Mouse (Mus musculus): Measurements from ENCODE around the gene Smarca4. TPM values are rescaled to one million over a fixed set of nuclear protein-coding genes. Genes with fewer than 3 reads are reported as not detected.

Smarca4 gene
- polyA plus RNA-seq, 1 experiment, result 77.3 TPM

DNA sequence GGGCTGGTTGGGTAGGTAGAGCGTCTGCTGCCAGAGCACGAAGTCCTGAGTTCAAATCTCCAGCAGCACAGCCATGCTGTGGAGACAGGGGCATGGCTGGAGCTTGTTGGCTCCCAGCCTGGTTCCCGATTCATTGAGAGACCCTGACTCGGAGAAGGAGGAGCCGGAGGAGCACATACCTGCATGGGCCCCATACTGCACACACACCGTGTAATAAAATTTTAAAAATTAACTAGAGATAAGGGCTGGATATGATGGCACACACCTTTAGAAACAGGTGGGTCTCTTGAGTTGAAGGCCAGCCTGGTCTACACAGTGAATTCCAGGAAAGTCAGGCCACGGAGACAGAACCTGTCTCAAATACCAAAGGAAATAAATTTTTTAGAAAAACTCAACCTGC is 118.0 kb downstream of the Smarca4 start:
- H3K27ac ChIP-seq (ENCODE audit: insufficient read depth, low read length), result no peak overlapping the region

DNA sequence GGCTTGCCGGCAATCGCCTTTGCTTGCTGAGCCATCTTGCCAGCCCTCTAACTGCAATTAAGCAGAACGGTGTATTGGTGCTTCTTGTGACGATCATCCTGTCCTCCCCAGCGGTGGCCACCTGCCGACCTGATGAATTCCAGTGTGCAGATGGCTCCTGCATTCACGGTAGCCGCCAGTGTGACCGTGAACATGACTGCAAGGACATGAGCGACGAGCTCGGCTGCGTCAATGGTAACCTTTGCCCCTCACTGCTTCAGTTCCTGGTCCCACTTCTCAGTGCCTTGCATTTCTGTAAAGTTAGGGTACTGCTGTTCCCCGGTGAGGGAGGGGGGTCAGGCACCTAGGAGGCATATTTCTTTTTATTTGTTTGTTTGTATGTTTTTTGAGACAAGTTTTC is 119.2 kb downstream of the Smarca4 start:
- TF ChIP-seq CTCF (IDR thresholded peaks at IDR 0.05; ENCODE audit: extremely low read depth, insufficient read depth, low read length) (no peak), POLR2A (IDR thresholded peaks at IDR 0.05; ENCODE audit: extremely low read depth, insufficient read depth, low read length) (no peak)
- H3K27ac ChIP-seq (ENCODE audit: insufficient read depth, low read length), result no peak overlapping the region
- no peaks in the 10 kb centered on the region for H3K4me1 ChIP-seq (ENCODE audit: control insufficient read depth, insufficient read depth, low read length)
- H3K4me3 ChIP-seq (ENCODE audit: insufficient read depth, low read length), result no peak overlapping the region

More for the DNA sequence above, 118.0 kb downstream of the Smarca4 start:
- H3K4me3 ChIP-seq (ENCODE audit: insufficient read depth, low read length), result no peak overlapping the region
- TF ChIP-seq POLR2A (IDR thresholded peaks at IDR 0.05; ENCODE audit: extremely low read depth, insufficient read depth, low read length) (no peak), CTCF (IDR thresholded peaks at IDR 0.05; ENCODE audit: extremely low read depth, insufficient read depth, low read length) (no peak)
- no peaks in the 10 kb centered on the region for H3K4me1 ChIP-seq (ENCODE audit: control insufficient read depth, insufficient read depth, low read length)

GRCm38 (mm10) chr9:21736580-21736979 is 120.6 kb downstream of the Smarca4 start:
- Histone ChIP-seq H3K4me3 (ENCODE audit: insufficient read depth, low read length) (no peak overlapping the region), H3K27ac (ENCODE audit: insufficient read depth, low read length) (no peak overlapping the region), H3K4me1 (ENCODE audit: control insufficient read depth, insufficient read depth, low read length) (no peaks in the 10 kb centered on the region)
- TF ChIP-seq POLR2A (IDR thresholded peaks at IDR 0.05; ENCODE audit: extremely low read depth, insufficient read depth, low read length), result no peak
- no peak for TF ChIP-seq CTCF (IDR thresholded peaks at IDR 0.05; ENCODE audit: extremely low read depth, insufficient read depth, low read length)

DNA sequence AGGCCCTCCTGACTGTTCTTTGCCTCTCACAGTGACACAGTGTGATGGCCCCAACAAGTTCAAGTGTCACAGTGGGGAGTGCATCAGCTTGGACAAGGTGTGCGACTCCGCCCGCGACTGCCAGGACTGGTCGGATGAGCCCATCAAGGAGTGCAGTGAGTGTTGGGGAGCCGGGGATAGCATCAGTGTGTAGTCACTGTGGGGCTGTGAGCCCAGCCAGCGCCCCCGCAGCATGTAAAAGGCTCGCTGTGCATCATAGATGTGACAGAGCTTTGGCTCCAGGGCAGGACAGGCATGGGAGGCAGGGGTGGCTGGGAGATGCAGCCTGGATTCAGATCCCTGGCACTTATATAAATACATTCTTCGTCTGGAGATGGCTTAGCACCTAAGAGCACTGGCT is 121.2 kb downstream of the Smarca4 start:
- Histone ChIP-seq H3K27ac (ENCODE audit: insufficient read depth, low read length) (no peak overlapping the region), H3K4me1 (ENCODE audit: control insufficient read depth, insufficient read depth, low read length) (no peaks in the 10 kb centered on the region), H3K4me3 (ENCODE audit: insufficient read depth, low read length) (no peak overlapping the region)
- TF ChIP-seq CTCF (IDR thresholded peaks at IDR 0.05; ENCODE audit: extremely low read depth, insufficient read depth, low read length), result no peak
- no peak for TF ChIP-seq POLR2A (IDR thresholded peaks at IDR 0.05; ENCODE audit: extremely low read depth, insufficient read depth, low read length)

GRCm38 (mm10) chr9:21738776-21739175 is 122.8 kb downstream of the Smarca4 start:
- H3K4me3 ChIP-seq (ENCODE audit: insufficient read depth, low read length), result no peak overlapping the region
- H3K27ac ChIP-seq (ENCODE audit: insufficient read depth, low read length), result no peak overlapping the region
- TF ChIP-seq CTCF (IDR thresholded peaks at IDR 0.05; ENCODE audit: extremely low read depth, insufficient read depth, low read length), result no peak
- no peak for TF ChIP-seq POLR2A (IDR thresholded peaks at IDR 0.05; ENCODE audit: extremely low read depth, insufficient read depth, low read length)

GRCm38 (mm10) chr9:21740427-21740826 is 124.5 kb downstream of the Smarca4 start:
- no peak overlapping the region for H3K4me3 ChIP-seq (ENCODE audit: insufficient read depth, low read length)
- H3K27ac ChIP-seq (ENCODE audit: insufficient read depth, low read length), result no peak overlapping the region
- TF ChIP-seq POLR2A (IDR thresholded peaks at IDR 0.05; ENCODE audit: extremely low read depth, insufficient read depth, low read length), result no peak
- no peak for TF ChIP-seq CTCF (IDR thresholded peaks at IDR 0.05; ENCODE audit: extremely low read depth, insufficient read depth, low read length)
- H3K4me1 ChIP-seq (ENCODE audit: control insufficient read depth, insufficient read depth, low read length), result no peaks in the 10 kb centered on the region

More at GRCm38 (mm10) chr9:21738776-21739175, 122.8 kb downstream of the Smarca4 start:
- H3K4me1 ChIP-seq (ENCODE audit: control insufficient read depth, insufficient read depth, low read length), result no peaks in the 10 kb centered on the region

GRCm38 (mm10) chr9:21741514-21741913 is 125.5 kb downstream of the Smarca4 start:
- Histone ChIP-seq H3K4me1 (ENCODE audit: control insufficient read depth, insufficient read depth, low read length) (no peaks in the 10 kb centered on the region), H3K4me3 (ENCODE audit: insufficient read depth, low read length) (no peak overlapping the region), H3K27ac (ENCODE audit: insufficient read depth, low read length) (no peak overlapping the region)
- TF ChIP-seq CTCF (IDR thresholded peaks at IDR 0.05; ENCODE audit: extremely low read depth, insufficient read depth, low read length) (no peak), POLR2A (IDR thresholded peaks at IDR 0.05; ENCODE audit: extremely low read depth, insufficient read depth, low read length) (no peak)

- H3K27ac ChIP-seq (ENCODE audit: insufficient read depth, low read length), result no peak overlapping the region
- TF ChIP-seq CTCF (IDR thresholded peaks at IDR 0.05; ENCODE audit: extremely low read depth, insufficient read depth, low read length) (no peak), POLR2A (IDR thresholded peaks at IDR 0.05; ENCODE audit: extremely low read depth, insufficient read depth, low read length) (no peak)
- peaks cover 5% of the 10 kb centered on the region for H3K4me1 ChIP-seq (ENCODE audit: control insufficient read depth, insufficient read depth, low read length)
- H3K4me3 ChIP-seq (ENCODE audit: insufficient read depth, low read length), result no peak overlapping the region
Measured at GRCm38 (mm10) chr9:21747238-21747774, 131.3 kb downstream of the Smarca4 start.

GRCm38 (mm10) chr9:21748033-21748432 is 132.1 kb downstream of the Smarca4 start:
- TF ChIP-seq CTCF (IDR thresholded peaks at IDR 0.05; ENCODE audit: extremely low read depth, insufficient read depth, low read length) (no peak), POLR2A (IDR thresholded peaks at IDR 0.05; ENCODE audit: extremely low read depth, insufficient read depth, low read length) (no peak)
- H3K4me1 ChIP-seq (ENCODE audit: control insufficient read depth, insufficient read depth, low read length), result peaks cover 5% of the 10 kb centered on the region
- no peak overlapping the region for H3K4me3 ChIP-seq (ENCODE audit: insufficient read depth, low read length)
- H3K27ac ChIP-seq (ENCODE audit: insufficient read depth, low read length), result no peak overlapping the region

- TF ChIP-seq POLR2A (IDR thresholded peaks at IDR 0.05; ENCODE audit: extremely low read depth, insufficient read depth, low read length) (no peak), CTCF (IDR thresholded peaks at IDR 0.05; ENCODE audit: extremely low read depth, insufficient read depth, low read length) (no peak)
- Histone ChIP-seq H3K4me1 (ENCODE audit: control insufficient read depth, insufficient read depth, low read length) (peaks cover 5% of the 10 kb centered on the region), H3K4me3 (ENCODE audit: insufficient read depth, low read length) (no peak overlapping the region), H3K27ac (ENCODE audit: insufficient read depth, low read length) (no peak overlapping the region)
Measured at GRCm38 (mm10) chr9:21748491-21748890, 132.5 kb downstream of the Smarca4 start.
